Mouse (Mus musculus) forebrain, embryonic 16.5 days (tissue): ENCODE measurements around the gene Cdk11b. TPM values are rescaled to one million over a fixed set of nuclear protein-coding genes. Genes with fewer than 3 reads are reported as not detected.
"Not testable (repeated sequence)": the region's sequence is repeated elsewhere in the genome, so short reads cannot be mapped to it uniquely, and the experiment has no call there.

Experiments used
- ATAC-seq: fragments of 200-750 bp; cut with Nextera tagmentation; 2 replicates; pipeline ENCODE4 v1.8.0; 2017; ENCODE audit warnings: mild to moderate bottlenecking, moderate library complexity
- H3K27ac ChIP-seq: fragments of 300-500 bp; sonication (generic); 2 replicates; pipeline ENCODE4 v1.5.1; 2014; ENCODE audit warnings: low read length, control low read depth
- H3K27me3 ChIP-seq: fragments of 300-500 bp; sonication (generic); replicated peaks from 2 replicates; pipeline ENCODE4 v1.6.1; 2014; ENCODE audit warnings: low read length; ENCODE audit not compliant: control insufficient read depth, insufficient read depth
- H3K36me3 ChIP-seq: fragments of 300-500 bp; sonication (generic); 2 replicates; pipeline ENCODE4 v1.6.1; 2014; ENCODE audit not compliant: control insufficient read depth, insufficient read depth
- H3K4me1 ChIP-seq: fragments of 300-500 bp; sonication (generic); replicated peaks from 2 replicates; pipeline ENCODE4 v1.6.1; 2014; ENCODE audit warnings: low read length; ENCODE audit not compliant: control insufficient read depth, insufficient read depth
- H3K4me2 ChIP-seq: fragments of 300-500 bp; sonication (generic); 2 replicates; pipeline ENCODE4 v1.6.1; 2014; ENCODE audit warnings: mild to moderate bottlenecking, low read length, control low read depth
- H3K4me3 ChIP-seq: fragments of 300-500 bp; sonication (generic); replicated peaks from 2 replicates; pipeline ENCODE4 v1.5.1; 2014; ENCODE audit warnings: mild to moderate bottlenecking, low read length, control low read depth
- H3K9ac ChIP-seq: fragments of 300-500 bp; sonication (generic); replicated peaks from 2 replicates; pipeline ENCODE4 v1.6.1; 2014; ENCODE audit warnings: low read depth, low read length, control low read depth
- H3K9me3 ChIP-seq: fragments of 300-500 bp; sonication (generic); 2 replicates; pipeline ENCODE4 v1.6.1; 2016; ENCODE audit warnings: low read length; ENCODE audit not compliant: control insufficient read depth
- WGBS: fragments of 180-500 bp; shearing (Covaris S2); extraction: QIAGEN DNeasy Blood & Tissue Kit; methylation state at CpG from one replicate; pipeline ENCODE4 v1.1.7; 2014; 5-methylcytosine and 5-hydroxymethylcytosine counted together
- polyA plus RNA-seq: library from polyadenylated mRNA; unstranded; fragments of >200 nt; fragmentation: Nextera tagmentation; extraction: Ambion mirVana; gene quantifications from 2 replicates; pipeline ENCODE4 v1.2.1, GENCODE M21; 2015

Cdk11b gene
- polyA plus RNA-seq, 1 experiment from 2014 or later: 62.4 TPM

DNA sequence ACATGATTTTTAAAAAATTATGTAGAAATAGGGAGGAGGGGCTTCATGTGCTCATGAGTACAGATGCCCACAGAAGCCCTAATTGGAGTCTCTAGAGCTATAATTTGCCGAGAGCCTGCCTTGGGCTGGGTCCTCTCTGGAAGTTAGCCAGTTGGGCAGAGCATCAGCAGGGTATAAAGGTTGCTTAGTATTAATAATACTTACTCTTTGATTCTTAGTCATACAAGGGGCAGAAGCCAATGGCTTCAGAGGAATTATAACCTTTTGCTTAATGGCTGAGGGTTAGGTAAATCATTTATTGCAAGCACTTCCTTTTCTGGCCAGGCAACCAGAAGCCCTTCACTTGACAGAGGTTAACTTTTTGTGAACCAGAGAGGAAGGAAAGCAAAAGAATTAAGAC is 18.9 kb downstream of the Cdk11b start:
- Histone ChIP-seq H3K4me1 (no peaks in the 10 kb centered on the region), H3K4me2 (no peak overlapping the region), H3K4me3 (no peak overlapping the region), H3K27ac (no peak overlapping the region), H3K9ac (no peak overlapping the region), H3K36me3 (peaks cover 50% of the 10 kb centered on the region), H3K27me3 (no peaks in the 10 kb centered on the region), H3K9me3 (no peaks in the 10 kb centered on the region)
- ATAC-seq: no peak
- 71% methylated on average over 1 of the region's 1 CpGs for WGBS

DNA sequence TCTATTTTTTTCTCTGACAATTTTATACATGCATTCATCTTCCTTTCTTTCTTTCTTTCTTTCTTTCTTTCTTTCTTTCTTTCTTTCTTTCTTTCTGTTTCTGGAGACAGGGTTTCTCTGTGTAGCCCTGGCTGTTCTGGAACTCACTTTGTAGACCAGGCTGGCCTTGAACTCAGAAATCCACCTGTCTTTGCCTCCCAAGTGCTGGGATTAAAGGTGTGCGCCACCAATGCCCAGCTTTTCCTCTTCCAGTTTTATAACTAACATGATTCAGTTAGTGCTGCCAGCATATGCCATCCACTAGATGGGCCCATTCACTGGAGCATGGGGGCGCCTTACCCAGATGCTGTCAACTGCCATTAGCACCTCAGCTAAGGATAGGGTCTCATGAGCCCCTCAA is 20.7 kb downstream of the Cdk11b start, which contains the start of gene Gm10563:
TSS of gene Gm10563 (minus strand) at position 101 of the 400 bp plus-strand sequence.
- not testable (repeated sequence) for H3K4me3 ChIP-seq, H3K27ac ChIP-seq, H3K9me3 ChIP-seq, ATAC-seq, H3K4me2 ChIP-seq, H3K27me3 ChIP-seq, H3K4me1 ChIP-seq, H3K9ac ChIP-seq
- WGBS: 94% methylated on average over 2 of the region's 2 CpGs
- peaks cover 60% of the 10 kb centered on the region for H3K36me3 ChIP-seq

DNA sequence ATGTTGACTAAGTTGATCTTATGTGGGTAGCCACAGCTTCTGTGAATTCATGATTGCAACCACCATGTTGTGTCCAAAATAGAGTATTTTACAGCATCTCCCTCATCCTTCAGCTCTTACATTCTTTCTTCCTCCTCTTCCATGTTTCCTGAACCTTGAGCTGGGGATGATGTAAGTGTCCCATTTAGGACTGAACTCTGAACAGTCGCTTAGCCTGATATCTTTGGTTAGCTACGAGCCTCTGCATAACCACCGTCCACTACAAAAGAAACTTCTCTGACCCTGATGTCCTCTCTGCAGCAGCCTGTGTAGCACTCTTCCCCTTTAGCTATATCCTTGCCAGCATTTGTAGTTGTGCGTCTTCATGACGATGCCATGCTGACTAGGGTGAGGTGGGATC is 21.1 kb downstream of the Cdk11b start:
- no peaks in the 10 kb centered on the region for H3K9me3 ChIP-seq
- 95% methylated on average over 5 of the region's 5 CpGs for whole genome bisulfite sequencing
- H3K4me3 ChIP-seq: no peak overlapping the region
- H3K9ac ChIP-seq: no peak overlapping the region
- H3K27ac ChIP-seq: no peak overlapping the region
- no peaks in the 10 kb centered on the region for H3K4me1 ChIP-seq
- ATAC-seq: no peak
- H3K36me3 ChIP-seq: peaks cover 60% of the 10 kb centered on the region
- peaks cover under 1% of the 10 kb centered on the region; the same call in 1 of the 2 replicates for H3K27me3 ChIP-seq
- no peak overlapping the region for H3K4me2 ChIP-seq

DNA sequence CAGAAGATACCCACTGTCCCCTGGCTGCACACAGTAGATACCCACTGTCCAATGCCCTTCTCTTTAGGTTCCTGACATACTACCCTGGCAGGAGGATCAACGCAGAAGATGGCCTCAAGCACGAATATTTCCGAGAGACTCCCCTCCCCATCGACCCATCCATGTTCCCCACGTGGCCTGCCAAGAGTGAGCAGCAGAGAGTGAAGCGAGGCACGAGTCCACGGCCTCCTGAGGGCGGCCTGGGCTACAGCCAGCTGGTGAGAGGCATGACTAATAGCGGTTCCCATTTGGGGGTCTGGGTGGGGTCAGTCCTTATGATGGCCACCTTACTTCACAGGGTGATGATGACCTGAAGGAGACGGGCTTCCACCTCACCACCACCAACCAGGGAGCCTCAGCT is 24.7 kb downstream of the Cdk11b start:
- H3K4me2 ChIP-seq: no peak overlapping the region
- H3K4me1 ChIP-seq: peaks cover 18% of the 10 kb centered on the region
- H3K27ac ChIP-seq: no peak overlapping the region
- H3K36me3 ChIP-seq: peaks cover 40% of the 10 kb centered on the region
- WGBS: 94% methylated on average over 11 of the region's 11 CpGs
- no peak for ATAC-seq
- H3K9me3 ChIP-seq: no peaks in the 10 kb centered on the region
- no peak overlapping the region for H3K4me3 ChIP-seq
- H3K9ac ChIP-seq: no peak overlapping the region
- H3K27me3 ChIP-seq: peaks cover 34% of the 10 kb centered on the region

DNA sequence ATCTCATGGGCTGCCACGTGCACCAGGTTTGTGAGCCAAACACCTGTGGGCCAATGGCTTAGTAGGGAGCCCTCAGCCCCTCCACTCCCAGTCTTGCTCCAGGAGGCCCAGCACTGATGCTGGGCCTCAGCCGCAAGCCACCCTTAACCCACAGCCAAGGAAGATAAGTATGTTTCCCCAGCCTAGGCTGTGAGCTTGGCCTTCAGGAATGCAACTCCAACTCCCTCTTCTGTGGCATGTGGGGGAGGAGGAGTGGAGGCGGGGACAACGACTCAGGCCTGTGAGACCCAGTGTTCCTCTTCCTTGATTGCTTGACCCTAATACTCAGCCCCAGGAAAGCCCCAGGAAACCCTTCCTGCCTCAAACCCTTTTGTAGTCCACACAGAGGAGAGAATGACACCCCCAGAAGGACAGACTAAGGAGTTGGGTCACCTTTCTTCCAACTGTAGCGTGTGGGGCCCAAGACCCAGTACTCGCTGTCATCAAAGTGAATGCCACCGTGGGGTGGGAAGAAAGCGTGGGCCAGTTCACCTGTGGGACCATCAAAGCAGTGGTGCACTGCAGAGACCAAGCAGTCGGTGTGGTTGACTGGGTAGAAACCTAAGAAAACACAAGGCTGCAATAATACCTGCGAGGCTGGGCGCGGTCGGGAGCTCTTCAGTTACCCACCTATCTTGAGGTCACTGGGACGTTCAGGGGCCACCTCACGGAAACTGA is 27.1 kb downstream of the Cdk11b start:
- Histone ChIP-seq H3K4me2 (no peak overlapping the region), H3K4me1 (peaks cover 28% of the 10 kb centered on the region), H3K36me3 (peaks cover 40% of the 10 kb centered on the region), H3K9me3 (no peaks in the 10 kb centered on the region), H3K9ac (no peak overlapping the region), H3K4me3 (no peak overlapping the region), H3K27me3 (peaks cover 53% of the 10 kb centered on the region), H3K27ac (no peak overlapping the region)
- no peak for ATAC-seq
- WGBS: 68% methylated on average over 15 of the region's 15 CpGs

DNA sequence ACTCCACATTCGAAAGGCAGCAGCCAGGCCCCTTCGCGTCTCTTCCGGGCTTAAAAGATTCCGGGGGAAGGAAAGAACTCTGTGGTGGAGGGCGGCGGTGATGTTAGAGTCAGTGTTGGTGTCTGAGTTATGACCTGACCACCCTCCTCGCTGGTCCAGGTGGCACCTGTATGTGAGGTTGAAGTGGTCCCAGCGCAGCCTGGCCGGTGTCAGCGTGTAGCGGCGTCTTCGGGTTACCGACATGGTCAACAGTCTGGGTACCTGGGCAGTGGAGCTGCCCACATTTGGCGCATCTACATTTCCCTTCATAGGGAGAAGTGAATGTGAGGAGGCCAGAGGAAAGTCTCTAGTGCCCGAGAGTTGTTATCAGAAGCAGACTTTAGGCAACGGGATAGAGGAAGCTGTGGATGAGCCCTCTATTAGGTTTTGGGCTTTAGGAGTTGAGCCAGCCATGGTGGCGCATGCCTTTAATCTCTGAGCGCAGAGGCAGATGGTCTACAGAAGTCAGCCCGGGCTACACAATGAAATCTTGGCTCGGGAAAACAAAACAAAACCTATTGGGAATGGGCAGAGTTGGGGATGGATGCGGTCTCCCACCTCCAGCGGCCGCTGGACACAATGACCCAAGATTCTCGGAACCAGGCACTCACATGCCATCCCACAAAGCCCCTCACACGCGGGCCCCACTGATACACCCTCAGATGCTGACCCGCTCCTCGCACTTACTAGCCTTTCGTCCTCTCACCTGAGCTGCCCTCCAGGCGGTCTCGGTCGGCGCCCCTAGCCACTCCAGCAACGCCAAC is 27.8 kb downstream of the Cdk11b start:
- Histone ChIP-seq H3K9me3 (no peaks in the 10 kb centered on the region), H3K4me3 (peak overlapping the region; percentile 31), H3K27ac (no peak overlapping the region), H3K4me1 (peaks cover 28% of the 10 kb centered on the region), H3K4me2 (peak overlapping the region; percentile 56), H3K36me3 (peaks cover 37% of the 10 kb centered on the region), H3K27me3 (peaks cover 53% of the 10 kb centered on the region), H3K9ac (peak overlapping the region; percentile 43; the same call in 1 of the 2 replicates)
- 21% methylated on average over 36 of the region's 36 CpGs for WGBS
- ATAC-seq: no peak

DNA sequence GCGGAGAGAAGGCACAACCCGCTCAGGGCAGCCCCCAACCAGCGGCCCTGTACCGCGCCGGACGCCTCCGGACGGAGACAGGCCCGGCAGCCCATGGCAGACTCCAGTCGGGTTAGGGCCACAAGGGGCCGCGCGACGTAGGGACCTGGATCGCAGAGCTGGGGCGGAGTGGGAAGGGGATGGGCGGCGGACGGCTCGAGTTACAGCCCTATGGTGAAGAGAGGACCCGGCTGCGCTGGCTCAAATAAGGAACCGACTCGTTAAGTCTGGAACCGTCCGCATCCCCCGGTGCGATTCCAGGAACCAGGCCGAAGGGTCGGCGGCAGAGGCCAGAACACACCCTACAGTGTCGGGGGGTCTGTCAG is 28.4 kb downstream of the Cdk11b start, which contains the start of gene Mmp23:
TSS of gene Mmp23 (minus strand) at position 299 of the 365 bp plus-strand sequence.
- Histone ChIP-seq H3K9me3 (no peaks in the 10 kb centered on the region), H3K36me3 (peaks cover 31% of the 10 kb centered on the region), H3K4me1 (peaks cover 28% of the 10 kb centered on the region), H3K9ac (peak within 1 kb of the TSS; percentile 43), H3K4me2 (peak within 1 kb of the TSS; percentile 56), H3K27me3 (peaks cover 53% of the 10 kb centered on the region), H3K4me3 (peak within 1 kb of the TSS; percentile 31), H3K27ac (no peak within 1 kb of the TSS)
- under 1% methylated on average over 33 of the region's 33 CpGs for WGBS
- peak; percentile 26 for ATAC-seq

DNA sequence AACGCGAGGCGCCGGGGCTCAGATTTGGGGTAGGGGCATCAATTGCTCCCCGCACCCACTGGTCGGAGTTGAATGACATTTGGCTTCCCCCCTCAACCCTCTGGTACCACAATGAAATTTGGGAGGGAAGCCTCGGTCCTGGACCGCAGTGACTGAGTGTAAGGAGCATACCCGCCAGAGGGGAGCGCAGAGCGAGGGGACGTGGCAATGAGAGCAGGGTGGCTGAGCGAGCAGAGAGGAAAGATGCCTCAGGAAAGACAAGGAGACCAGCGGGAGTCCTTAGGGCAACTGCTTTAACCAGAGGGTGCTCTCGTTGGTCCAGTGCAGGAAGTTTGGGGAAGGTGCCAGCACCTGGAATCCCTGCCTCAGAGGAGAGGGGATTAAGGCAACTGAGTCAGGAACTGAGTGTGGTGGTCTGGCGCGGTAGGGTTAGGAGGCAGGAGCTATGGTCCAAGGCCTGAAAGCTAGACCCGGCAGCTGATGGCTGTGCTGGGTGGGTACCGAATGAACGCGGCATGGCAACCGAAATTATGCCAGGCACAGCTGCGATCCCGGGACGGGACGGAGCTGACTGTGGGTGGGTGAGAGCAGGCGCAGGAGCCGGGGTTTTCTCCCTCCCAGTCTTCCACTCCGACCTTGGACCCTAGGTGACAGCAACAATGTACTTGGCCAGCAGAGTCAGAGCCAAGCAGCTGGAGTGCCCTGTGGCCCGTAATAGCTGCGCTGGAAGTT is 29.0 kb downstream of the Cdk11b start:
- Histone ChIP-seq H3K4me3 (peak overlapping the region; percentile 31), H3K9ac (peak overlapping the region; percentile 43), H3K27ac (no peak overlapping the region), H3K36me3 (peaks cover 26% of the 10 kb centered on the region), H3K4me2 (peak overlapping the region; percentile 56), H3K4me1 (peaks cover 28% of the 10 kb centered on the region), H3K27me3 (peaks cover 53% of the 10 kb centered on the region), H3K9me3 (no peaks in the 10 kb centered on the region)
- 1% methylated on average over 31 of the region's 31 CpGs for WGBS
- peak; percentile 43; the same call in 1 of the 2 replicates for ATAC-seq

DNA sequence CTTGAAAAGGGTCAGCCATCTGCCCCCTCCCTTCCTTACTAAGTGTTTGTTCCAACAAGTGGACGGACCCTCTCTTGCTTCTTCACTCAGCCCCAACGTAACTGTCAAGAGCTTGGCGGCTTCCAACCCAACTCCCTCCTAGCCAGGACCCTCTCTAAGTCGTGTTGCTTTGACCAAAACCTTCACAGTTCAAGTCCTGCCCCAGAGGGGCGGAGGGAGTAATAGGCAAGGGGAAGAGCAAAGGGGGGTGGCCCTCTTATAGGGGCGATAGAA is 29.5 kb downstream of the Cdk11b start:
- peak; percentile 16; the same call in 1 of the 2 replicates for ATAC-seq
- Histone ChIP-seq H3K4me2 (peak overlapping the region; percentile 50), H3K27ac (no peak overlapping the region), H3K4me1 (peaks cover 28% of the 10 kb centered on the region), H3K9ac (no peak overlapping the region), H3K4me3 (peak overlapping the region; percentile 31), H3K27me3 (peaks cover 53% of the 10 kb centered on the region), H3K9me3 (no peaks in the 10 kb centered on the region), H3K36me3 (peaks cover 21% of the 10 kb centered on the region)
- under 1% methylated on average over 6 of the region's 6 CpGs for WGBS
